Mouse (Mus musculus) spleen, adult 2 months (tissue): Measurements from ENCODE around the gene Exoc4. TPM values are rescaled to one million over a fixed set of nuclear protein-coding genes. Genes with fewer than 3 reads are reported as not detected.

Experiments
- DNase-seq, 2 experiments: peaks; one replicate each; pipeline versions ENCODE4 v3.0.0 to v3.0.0-alpha.2; 2012 to 2021; ENCODE audit warnings: low spot score in 2 of 2, low read depth in 1 of 2
- H3K27ac ChIP-seq: fragments of 200-500 bp; 2 replicates; pipeline ENCODE4 v1.5.1; 2012; ENCODE audit warnings: low read length, inconsistent platforms; ENCODE audit not compliant: insufficient read depth
- H3K27me3 ChIP-seq: fragments of 200-500 bp; 2 replicates; pipeline ENCODE4 v1.6.1; 2012; ENCODE audit warnings: mild to moderate bottlenecking, moderate library complexity, low read length, inconsistent platforms; ENCODE audit not compliant: control insufficient read depth, insufficient read depth
- H3K36me3 ChIP-seq: fragments of 200-500 bp; 2 replicates; pipeline ENCODE4 v1.6.1; 2012; ENCODE audit warnings: mild to moderate bottlenecking, low read length, inconsistent platforms; ENCODE audit not compliant: control insufficient read depth, insufficient read depth
- H3K4me1 ChIP-seq: fragments of 200-500 bp; 2 replicates; pipeline ENCODE4 v1.6.1; 2011; ENCODE audit warnings: inconsistent platforms; ENCODE audit not compliant: control insufficient read depth, insufficient read depth, insufficient read length
- H3K4me3 ChIP-seq: fragments of 200-500 bp; 2 replicates; pipeline ENCODE4 v1.5.1; 2011; ENCODE audit warnings: mild to moderate bottlenecking, inconsistent platforms; ENCODE audit not compliant: insufficient read depth, insufficient read length; ENCODE audit errors: extremely low read depth
- CTCF ChIP-seq: fragments of 200-500 bp; IDR thresholded peaks from 2 replicates; pipeline ENCODE4 v1.5.1; 2011; ENCODE audit warnings: mild to moderate bottlenecking, inconsistent platforms; ENCODE audit not compliant: insufficient read depth, insufficient read length, insufficient replicate concordance; ENCODE audit errors: extremely low read depth
- POLR2A ChIP-seq: fragments of 200-500 bp; IDR thresholded peaks from 2 replicates; pipeline ENCODE4 v1.6.1; 2011; ENCODE audit warnings: low read depth, low read length, inconsistent platforms
- WGBS: fragments of 180-500 bp; shearing (Covaris S2); methylation state at CpG from one replicate; pipeline ENCODE4 v1.1.7; 2018; 5-methylcytosine and 5-hydroxymethylcytosine counted together
- polyA plus RNA-seq: library from polyadenylated mRNA; depleted of rRNA; stranded (reverse); fragments of >200 nt; gene quantifications from 2 replicates; pipeline ENCODE4 v1.2.3, GENCODE M21; 2012

The Exoc4 gene
- polyA plus RNA-seq, 1 experiment, result 4.6 TPM

DNA sequence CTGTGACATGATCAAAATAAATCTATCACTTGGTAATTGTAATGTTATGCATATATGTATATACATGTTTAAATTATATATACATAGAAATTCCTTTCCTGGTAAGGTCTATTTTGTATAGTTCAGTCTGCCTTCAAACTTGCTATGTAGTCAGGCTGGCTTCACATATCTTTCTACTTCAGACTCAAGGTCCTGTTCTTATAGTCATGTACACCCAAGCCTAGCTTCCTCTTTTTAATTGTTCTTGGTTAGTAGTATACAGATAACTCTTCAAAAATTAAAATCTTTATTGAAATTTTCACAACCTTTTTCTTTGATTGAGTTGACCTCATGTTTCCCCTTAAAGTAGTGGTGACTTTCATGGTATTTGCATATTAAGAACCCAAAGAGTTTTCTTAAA, 176.1 kb downstream of the Exoc4 start:
- Histone ChIP-seq H3K36me3 (no peaks in the 10 kb centered on the region), H3K4me3 (no peak overlapping the region), H3K27me3 (no peaks in the 10 kb centered on the region), H3K4me1 (no peaks in the 10 kb centered on the region), H3K27ac (no peak overlapping the region)
- DNase-seq, result no peak
- TF ChIP-seq CTCF, result no peak
- TF ChIP-seq POLR2A, result no peak

DNA sequence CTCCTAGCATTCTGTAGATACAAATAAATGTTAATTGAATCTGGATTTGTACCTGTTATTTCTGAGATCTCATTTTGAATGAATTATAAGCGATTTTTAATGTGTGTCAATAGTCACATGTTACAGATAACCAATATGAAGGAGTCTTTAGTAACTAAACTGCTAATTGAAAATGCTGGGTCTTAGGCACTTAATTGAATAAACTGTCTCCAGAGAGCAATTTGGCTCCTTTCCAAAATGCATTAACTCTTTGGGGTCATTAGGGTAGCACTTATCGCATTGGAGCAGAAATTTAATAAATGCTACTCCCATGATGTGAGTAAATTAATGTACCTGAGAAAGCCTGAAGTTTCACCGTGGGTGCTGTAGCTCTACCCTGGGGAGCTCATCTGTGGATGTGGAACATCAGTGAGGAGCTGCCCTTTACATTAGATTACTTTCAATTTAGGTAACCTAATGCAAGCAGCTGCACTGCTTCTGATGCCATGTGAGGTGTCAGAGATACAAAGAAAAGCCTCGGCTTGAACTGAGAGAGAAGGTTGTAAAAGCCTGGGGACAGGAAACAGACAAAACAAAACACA, 182.4 kb downstream of the Exoc4 start:
- 82% methylated on average over 4 of the region's 4 CpGs for WGBS
- TF ChIP-seq CTCF, result no peak
- no peak for TF ChIP-seq POLR2A

DNA sequence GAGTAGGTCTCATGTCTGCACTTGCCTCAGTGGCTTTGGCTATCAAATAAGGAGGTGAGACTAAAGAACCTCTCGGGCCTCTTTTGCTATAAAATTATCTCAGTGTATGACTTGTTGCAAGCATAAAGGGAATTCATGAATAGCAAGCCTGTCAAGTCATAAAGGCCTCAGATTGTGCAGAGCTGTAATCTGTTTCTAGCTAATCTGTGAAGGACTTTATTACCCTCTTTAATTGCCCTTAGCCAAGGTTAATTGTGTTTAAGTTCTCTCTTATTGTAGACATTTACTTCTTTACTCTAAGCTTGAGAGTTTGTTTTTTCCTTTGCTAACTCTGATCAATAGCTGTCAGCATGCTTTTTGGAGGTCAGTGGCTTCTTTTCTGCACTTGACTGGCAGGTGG, 191.6 kb downstream of the Exoc4 start:
- DNase-seq, result no peak
- TF ChIP-seq POLR2A (no peak), CTCF (no peak)
- WGBS, result 88% methylated on average over 1 of the region's 1 CpGs
- no peaks in the 10 kb centered on the region for H3K27me3 ChIP-seq
- peaks cover 4% of the 10 kb centered on the region for H3K36me3 ChIP-seq
- no peak overlapping the region for H3K27ac ChIP-seq
- no peaks in the 10 kb centered on the region for H3K4me1 ChIP-seq
- H3K4me3 ChIP-seq, result no peak overlapping the region

More for the DNA sequence above, 182.4 kb downstream of the Exoc4 start:
- DNase-seq, result no peak
- Histone ChIP-seq H3K4me3 (no peak overlapping the region), H3K4me1 (no peaks in the 10 kb centered on the region), H3K27me3 (no peaks in the 10 kb centered on the region), H3K27ac (no peak overlapping the region), H3K36me3 (no peaks in the 10 kb centered on the region)

DNA sequence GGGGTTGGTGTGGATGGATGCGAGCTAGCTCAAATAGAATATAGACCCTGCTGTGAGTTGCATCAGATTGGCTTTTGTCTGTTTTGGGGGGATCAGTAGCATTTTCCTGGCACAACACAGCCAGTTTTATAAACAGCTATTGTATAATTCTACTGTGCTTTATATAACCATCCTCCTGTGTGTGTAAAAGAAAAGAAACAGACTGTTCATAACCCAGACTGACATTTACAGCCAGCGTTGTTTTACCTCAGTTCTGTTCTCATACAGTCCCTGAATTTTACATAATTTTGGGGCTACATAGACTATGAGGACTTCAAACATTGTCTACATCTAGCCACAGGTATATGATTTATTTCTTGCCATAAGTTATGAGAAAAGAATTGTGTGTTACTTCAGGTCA, 204.9 kb downstream of the Exoc4 start:
- DNase-seq, result no peak
- TF ChIP-seq CTCF (no peak), POLR2A (no peak)
- Histone ChIP-seq H3K36me3 (no peaks in the 10 kb centered on the region), H3K27ac (no peak overlapping the region), H3K4me3 (no peak overlapping the region), H3K4me1 (no peaks in the 10 kb centered on the region), H3K27me3 (no peaks in the 10 kb centered on the region)
- WGBS, result 97% methylated on average over 2 of the region's 2 CpGs

DNA sequence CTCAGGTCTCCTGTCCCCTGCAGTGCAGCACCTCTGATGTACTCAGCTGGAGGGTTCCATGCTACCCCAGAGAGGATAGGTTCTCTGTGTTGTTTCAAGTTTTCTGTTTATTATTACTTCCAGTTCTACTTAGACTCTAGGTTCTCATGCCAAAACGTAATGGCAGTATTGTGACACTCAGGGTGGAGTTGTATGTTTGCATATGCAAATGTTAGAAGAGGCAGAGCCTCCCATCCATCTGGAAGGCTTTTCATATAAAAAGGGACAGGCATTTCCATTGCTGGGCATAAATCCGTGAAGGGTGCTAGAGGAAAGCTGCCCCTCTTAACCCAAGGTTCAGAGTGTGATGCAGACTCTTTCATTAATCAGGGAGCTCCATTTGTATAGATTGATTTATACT, 205.5 kb downstream of the Exoc4 start:
- TF ChIP-seq CTCF (no peak), POLR2A (no peak)
- H3K27me3 ChIP-seq, result no peaks in the 10 kb centered on the region
- H3K27ac ChIP-seq, result no peak overlapping the region
- WGBS, result 94% methylated on average over 2 of the region's 2 CpGs
- H3K4me3 ChIP-seq, result no peak overlapping the region
- H3K4me1 ChIP-seq, result no peaks in the 10 kb centered on the region
- no peak for DNase-seq
- no peaks in the 10 kb centered on the region for H3K36me3 ChIP-seq

DNA sequence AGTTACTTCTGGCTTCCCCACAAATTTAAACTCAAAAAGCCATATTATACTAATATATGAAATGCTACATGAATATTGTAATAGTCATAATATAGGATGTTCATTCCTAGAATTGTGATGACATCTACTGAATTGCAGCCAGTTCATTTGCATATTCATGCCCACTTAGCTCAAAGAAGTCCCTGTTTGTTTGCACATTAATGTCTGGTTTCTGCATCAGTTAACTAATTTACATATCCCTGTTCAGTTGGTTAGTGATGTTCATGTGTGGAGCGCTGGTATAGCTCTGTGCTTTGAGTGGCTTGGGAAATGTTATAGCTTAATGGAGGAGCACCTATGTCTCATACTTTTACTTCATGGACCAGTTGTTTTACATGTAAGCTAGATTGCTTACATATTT, 206.4 kb downstream of the Exoc4 start:
- no peak for DNase-seq
- Histone ChIP-seq H3K4me3 (no peak overlapping the region), H3K36me3 (no peaks in the 10 kb centered on the region), H3K4me1 (no peaks in the 10 kb centered on the region), H3K27ac (no peak overlapping the region), H3K27me3 (no peaks in the 10 kb centered on the region)
- WGBS, result 88% methylated on average over 1 of the region's 1 CpGs
- no peak for TF ChIP-seq CTCF
- TF ChIP-seq POLR2A, result no peak

DNA sequence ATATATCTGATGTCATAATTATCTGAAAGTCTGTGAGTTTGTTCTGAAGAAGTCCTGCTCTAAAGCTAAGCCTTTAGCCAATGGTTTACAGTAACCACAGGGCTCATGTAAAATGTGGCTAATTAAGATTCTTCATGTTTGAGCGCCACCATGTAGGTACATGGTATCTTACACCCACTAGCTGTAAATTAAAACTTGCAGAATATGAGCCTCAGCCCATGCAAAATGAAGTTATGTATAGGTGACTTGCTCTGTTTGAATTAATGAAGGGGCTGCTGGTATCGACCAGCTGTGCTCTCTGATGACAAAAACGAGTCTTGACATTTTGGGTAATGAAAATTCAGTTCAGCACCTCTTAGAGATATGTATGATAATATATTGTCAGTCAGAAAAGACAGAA, 216.0 kb downstream of the Exoc4 start:
- DNase-seq, result no peak
- WGBS, result 96% methylated on average over 3 of the region's 3 CpGs
- H3K36me3 ChIP-seq, result no peaks in the 10 kb centered on the region
- H3K27me3 ChIP-seq, result no peaks in the 10 kb centered on the region
- no peaks in the 10 kb centered on the region for H3K4me1 ChIP-seq
- H3K4me3 ChIP-seq, result no peak overlapping the region
- no peak for TF ChIP-seq CTCF
- no peak for TF ChIP-seq POLR2A
- no peak overlapping the region for H3K27ac ChIP-seq
